Mouse (Mus musculus): ENCODE results near the gene Lce1m.

DNA sequence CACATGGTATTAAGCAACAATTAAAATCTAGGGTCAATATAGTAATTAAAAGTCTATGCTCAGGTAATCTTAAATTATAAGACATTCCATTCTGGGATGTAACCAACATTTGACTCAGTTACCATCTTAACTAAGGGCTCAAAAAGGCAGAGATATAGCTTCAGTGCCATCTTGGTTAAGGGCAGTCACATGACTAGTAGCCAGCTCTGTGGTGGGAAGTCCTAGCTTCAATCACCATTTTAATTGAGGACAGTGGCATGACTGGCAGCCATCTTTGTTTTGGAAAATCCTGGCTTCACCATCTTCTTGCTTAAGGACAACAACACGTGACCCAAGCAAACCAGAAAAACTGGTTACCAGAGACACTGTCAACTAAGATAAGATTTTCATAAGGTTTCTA is 31.3 kb upstream of the Lce1m start:
- TF ChIP-seq CTCF (IDR thresholded peaks at IDR 0.05; ENCODE audit: insufficient read depth, low read length) = no peak
- no peak for TF ChIP-seq POLR2A (IDR thresholded peaks at IDR 0.05; ENCODE audit: borderline replicate concordance, extremely low read depth, low read depth, low read length)
